Mouse (Mus musculus) intestine, embryonic 15.5 days (tissue): Measurements from ENCODE around the gene Gm10382. TPM values are rescaled to one million over a fixed set of nuclear protein-coding genes. Genes with fewer than 3 reads are reported as not detected.
A peak's percentile ranks its signal among the peaks of the same experiment; 100 is the strongest.
"Not testable (repeated sequence)": the region's sequence is repeated elsewhere in the genome, so short reads cannot be mapped to it uniquely, and the experiment has no call there.

ENCODE experiments used
- ATAC-seq: fragments of 200-750 bp; cut with Nextera tagmentation; 2 replicates; pipeline ENCODE4 v1.8.0; 2017; ENCODE audit warnings: moderate TSS enrichment, moderate library complexity
- H3K27ac ChIP-seq: fragments of 300-500 bp; sonication (generic); 2 replicates; pipeline ENCODE4 v1.5.1; 2015; ENCODE audit warnings: mild to moderate bottlenecking, inconsistent platforms
- H3K27me3 ChIP-seq: fragments of 300-500 bp; sonication (generic); replicated peaks from 2 replicates; pipeline ENCODE4 v1.6.1; 2015; ENCODE audit warnings: inconsistent platforms
- H3K36me3 ChIP-seq: fragments of 300-500 bp; sonication (generic); 2 replicates; pipeline ENCODE4 v1.6.1; 2015; ENCODE audit warnings: inconsistent platforms
- H3K4me1 ChIP-seq: fragments of 300-500 bp; sonication (generic); replicated peaks from 2 replicates; pipeline ENCODE4 v1.6.1; 2015; ENCODE audit warnings: inconsistent platforms
- H3K4me2 ChIP-seq: fragments of 300-500 bp; sonication (generic); replicated peaks from 2 replicates; pipeline ENCODE4 v1.6.1; 2015; ENCODE audit warnings: mild to moderate bottlenecking, inconsistent platforms
- H3K4me3 ChIP-seq: fragments of 300-500 bp; sonication (generic); replicated peaks from 2 replicates; pipeline ENCODE4 v1.5.1; 2015; ENCODE audit warnings: inconsistent platforms
- H3K9ac ChIP-seq: fragments of 300-500 bp; sonication (generic); 2 replicates; pipeline ENCODE4 v1.6.1; 2015; ENCODE audit warnings: inconsistent platforms
- H3K9me3 ChIP-seq: fragments of 300-500 bp; sonication (generic); 2 replicates; pipeline ENCODE4 v1.6.1; 2016; ENCODE audit warnings: inconsistent platforms
- WGBS: fragments of 180-500 bp; shearing (Covaris S2); methylation state at CpG from one replicate; pipeline ENCODE4 v1.1.7; 2015; 5-methylcytosine and 5-hydroxymethylcytosine counted together
- polyA plus RNA-seq: library from polyadenylated mRNA; unstranded; fragments of >200 nt; fragmentation: Nextera tagmentation; extraction: Ambion mirVana; gene quantifications from 2 replicates; pipeline ENCODE4 v1.2.1, GENCODE M21; 2015

The Gm10382 gene
- polyA plus RNA-seq, 1 experiment from 2014 or later = 0.23 TPM

DNA sequence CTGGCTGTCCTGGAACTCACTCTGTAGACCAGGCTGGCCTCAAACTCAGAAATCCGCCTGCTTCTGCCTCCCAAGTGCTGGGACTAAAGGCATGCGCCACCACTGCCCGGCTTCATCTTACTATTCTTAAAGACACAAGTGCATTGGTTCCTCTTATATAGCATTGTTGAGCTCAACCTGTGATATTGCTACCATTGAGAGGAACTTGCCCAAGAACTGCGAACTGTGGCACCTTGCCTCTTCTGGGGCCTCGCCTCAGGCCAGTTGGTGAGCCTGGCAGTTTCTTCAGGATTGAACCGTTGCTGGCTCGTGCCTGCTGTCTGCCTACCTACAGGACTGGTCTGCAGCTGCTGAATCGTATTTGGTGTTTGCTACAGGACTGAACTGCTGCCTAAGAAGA is 23.4 kb downstream of the Gm10382 start:
- peaks cover 35% of the 10 kb centered on the region for H3K36me3 ChIP-seq
- H3K27ac ChIP-seq, H3K9me3 ChIP-seq, H3K9ac ChIP-seq, H3K27me3 ChIP-seq, H3K4me2 ChIP-seq, H3K4me3 ChIP-seq, H3K4me1 ChIP-seq, ATAC-seq: not testable (repeated sequence)
- 91% methylated on average over 8 of the region's 8 CpGs for WGBS

- ATAC-seq = no peak
These were observed 24.6 kb downstream of the Gm10382 start for GRCm38 (mm10) chr5:125413763-125414162.

DNA sequence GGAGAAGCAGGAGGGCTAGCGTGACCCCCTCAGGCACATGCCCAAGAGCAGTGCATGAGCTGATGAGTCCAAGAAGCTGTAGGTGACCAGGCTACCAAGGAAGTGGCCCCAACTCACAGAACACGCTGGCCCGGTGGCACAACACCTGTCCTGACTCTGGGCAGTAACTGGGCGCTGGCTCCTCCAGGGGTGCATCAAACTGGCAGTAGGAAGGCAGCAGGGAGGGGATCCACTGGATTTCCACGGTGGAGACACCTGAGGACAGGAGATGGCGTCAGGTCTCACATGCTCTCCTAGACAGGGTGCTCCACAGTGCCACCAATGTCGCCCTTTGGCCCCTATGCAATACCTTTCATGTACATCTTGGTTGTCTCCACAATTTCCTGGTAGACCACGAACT is 27.1 kb downstream of the Gm10382 start:
- no peak overlapping the region for H3K4me3 ChIP-seq
- no peak for ATAC-seq

More at GRCm38 (mm10) chr5:125413763-125414162, 24.6 kb downstream of the Gm10382 start:
- 84% methylated on average over 4 of the region's 4 CpGs for WGBS
- Histone ChIP-seq H3K9me3 (no peaks in the 10 kb centered on the region), H3K36me3 (peaks cover 45% of the 10 kb centered on the region), H3K27me3 (no peaks in the 10 kb centered on the region), H3K9ac (no peak overlapping the region), H3K4me2 (no peak overlapping the region), H3K4me3 (no peak overlapping the region), H3K27ac (no peak overlapping the region), H3K4me1 (peaks cover 6% of the 10 kb centered on the region; the same call in 1 of the 2 replicates)

DNA sequence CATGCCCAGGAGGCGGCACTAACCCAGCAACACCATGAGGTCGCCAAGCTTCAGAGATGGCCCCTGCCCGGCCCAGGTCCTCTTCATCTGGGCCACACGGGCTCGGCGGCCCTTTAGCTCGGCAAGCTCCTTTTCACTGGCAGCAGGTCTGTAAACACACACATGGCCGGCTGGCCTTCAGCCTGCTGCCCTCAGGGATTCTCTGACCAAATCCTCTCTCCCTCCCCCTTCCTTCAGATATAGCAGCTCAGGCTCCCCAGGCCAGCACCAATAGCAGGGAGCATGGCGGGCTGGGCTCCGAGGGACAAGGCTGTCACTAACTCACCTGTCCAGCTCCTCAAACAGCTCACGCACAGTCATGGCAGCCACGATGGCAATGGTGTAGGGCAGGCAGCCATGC is 29.5 kb downstream of the Gm10382 start:
- 86% methylated on average over 12 of the region's 12 CpGs for WGBS
- Histone ChIP-seq H3K36me3 (peaks cover 77% of the 10 kb centered on the region), H3K9me3 (no peaks in the 10 kb centered on the region), H3K27ac (no peak overlapping the region), H3K9ac (no peak overlapping the region), H3K4me1 (no peaks in the 10 kb centered on the region), H3K4me3 (no peak overlapping the region), H3K4me2 (no peak overlapping the region), H3K27me3 (no peaks in the 10 kb centered on the region)
- no peak for ATAC-seq

More for the DNA sequence above, 27.1 kb downstream of the Gm10382 start:
- Histone ChIP-seq H3K27me3 (no peaks in the 10 kb centered on the region), H3K9ac (no peak overlapping the region), H3K36me3 (peaks cover 62% of the 10 kb centered on the region), H3K9me3 (no peaks in the 10 kb centered on the region), H3K4me2 (no peak overlapping the region), H3K4me1 (no peaks in the 10 kb centered on the region), H3K27ac (no peak overlapping the region)
- WGBS = 93% methylated on average over 8 of the region's 8 CpGs

DNA sequence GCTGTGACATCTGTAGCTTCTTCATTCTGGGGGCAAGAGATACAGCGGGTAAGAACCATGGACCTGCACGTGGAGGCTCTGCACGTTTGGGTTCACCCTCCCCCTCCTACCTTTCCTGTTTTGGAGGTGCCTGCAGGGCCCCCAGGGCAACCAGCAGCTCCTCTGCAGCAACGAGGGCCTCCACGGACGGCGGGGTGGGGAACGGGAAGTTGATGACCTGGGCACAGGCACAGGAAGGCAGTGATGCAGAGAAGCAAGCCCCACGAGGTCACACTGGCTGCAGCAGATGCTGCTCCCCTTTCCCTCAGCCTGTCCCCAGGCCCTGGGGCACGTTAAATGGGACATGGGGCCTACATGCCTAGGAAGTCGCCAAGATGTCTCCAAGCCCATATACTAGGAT is 30.0 kb downstream of the Gm10382 start:
- Histone ChIP-seq H3K9ac (no peak overlapping the region), H3K27ac (no peak overlapping the region), H3K9me3 (no peaks in the 10 kb centered on the region), H3K27me3 (no peaks in the 10 kb centered on the region), H3K4me1 (no peaks in the 10 kb centered on the region), H3K4me2 (no peak overlapping the region), H3K4me3 (no peak overlapping the region), H3K36me3 (peaks cover 74% of the 10 kb centered on the region)
- ATAC-seq = no peak
- WGBS = 82% methylated on average over 11 of the region's 11 CpGs

DNA sequence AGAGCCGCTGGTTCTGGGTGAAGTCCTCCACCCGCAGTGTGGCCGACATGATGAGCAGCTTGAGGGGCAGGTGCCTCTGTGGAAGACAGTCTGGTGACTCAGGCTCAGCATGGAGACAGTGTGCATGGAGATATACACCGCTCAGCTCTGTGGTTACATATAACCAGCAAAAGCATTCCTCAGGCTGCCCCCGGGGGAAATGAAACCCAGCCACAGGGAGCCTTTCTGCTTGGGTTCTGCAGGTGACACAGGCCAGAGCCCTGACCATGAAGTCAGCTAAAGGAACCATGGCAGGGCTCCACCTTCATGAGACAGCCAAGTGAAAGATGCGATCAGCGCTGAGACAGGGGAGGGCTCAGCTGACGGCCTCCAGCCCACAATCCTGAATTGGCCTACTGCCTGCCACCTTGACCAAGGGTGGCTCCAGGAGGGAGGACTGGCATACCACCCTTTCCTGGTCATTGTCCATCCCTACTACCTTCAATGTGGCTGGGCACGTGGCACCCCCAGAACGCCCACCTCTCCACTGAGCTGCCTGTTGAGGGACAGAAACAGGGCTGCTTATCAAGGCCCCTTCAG is 36.7 kb downstream of the Gm10382 start:
- Histone ChIP-seq H3K9me3 (no peaks in the 10 kb centered on the region), H3K27me3 (no peaks in the 10 kb centered on the region), H3K9ac (no peak overlapping the region), H3K4me3 (no peak overlapping the region), H3K36me3 (peaks cover 76% of the 10 kb centered on the region), H3K27ac (no peak overlapping the region), H3K4me2 (no peak overlapping the region), H3K4me1 (no peaks in the 10 kb centered on the region)
- no peak for ATAC-seq
- 93% methylated on average over 10 of the region's 10 CpGs for WGBS

GRCm38 (mm10) chr5:125426343-125426742 is 37.2 kb downstream of the Gm10382 start:
- no peaks in the 10 kb centered on the region for H3K9me3 ChIP-seq
- 96% methylated on average over 10 of the region's 10 CpGs for WGBS
- H3K36me3 ChIP-seq = peaks cover 76% of the 10 kb centered on the region
- no peak overlapping the region for H3K27ac ChIP-seq
- no peaks in the 10 kb centered on the region for H3K4me1 ChIP-seq
- ATAC-seq = no peak
- H3K4me2 ChIP-seq = no peak overlapping the region
- no peaks in the 10 kb centered on the region for H3K27me3 ChIP-seq
- H3K4me3 ChIP-seq = no peak overlapping the region
- no peak overlapping the region for H3K9ac ChIP-seq

GRCm38 (mm10) chr5:125432324-125432723 is 43.2 kb downstream of the Gm10382 start:
- ATAC-seq, H3K4me1 ChIP-seq, H3K27me3 ChIP-seq, H3K9ac ChIP-seq, H3K27ac ChIP-seq, H3K9me3 ChIP-seq, H3K4me3 ChIP-seq: not testable (repeated sequence)
- Histone ChIP-seq H3K4me2 (peak overlapping the region; percentile 85; the same call in 1 of the 2 replicates), H3K36me3 (peaks cover 33% of the 10 kb centered on the region)
- WGBS = 88% methylated on average over 2 of the region's 2 CpGs

GRCm38 (mm10) chr5:125433793-125434337 is 44.7 kb downstream of the Gm10382 start, which contains the start of gene Dhx37:
Gene Dhx37 (minus strand): TSS chr5:125434121.
- Histone ChIP-seq H3K9ac (peak within 1 kb of the TSS; percentile 98), H3K36me3 (peaks cover 23% of the 10 kb centered on the region), H3K27me3 (no peaks in the 10 kb centered on the region), H3K4me1 (peaks cover 6% of the 10 kb centered on the region; the same call in 1 of the 2 replicates), H3K27ac (peak within 1 kb of the TSS; percentile 71), H3K4me3 (peak within 1 kb of the TSS; percentile 93), H3K4me2 (peak within 1 kb of the TSS; percentile 85), H3K9me3 (no peaks in the 10 kb centered on the region)
- WGBS = 0% methylated on average over 46 of the region's 46 CpGs
- peak; percentile 95 for ATAC-seq

- not testable (repeated sequence) for H3K9me3 ChIP-seq, H3K4me1 ChIP-seq, H3K27ac ChIP-seq, H3K27me3 ChIP-seq, ATAC-seq, H3K9ac ChIP-seq
- 57% methylated on average over 15 of the region's 15 CpGs for WGBS
- Histone ChIP-seq H3K36me3 (peaks cover 19% of the 10 kb centered on the region), H3K4me3 (peak overlapping the region; percentile 93), H3K4me2 (peak overlapping the region; percentile 85)
These were observed 45.2 kb downstream of the Gm10382 start for GRCm38 (mm10) chr5:125434347-125434746.

Other genes with a start within 250 kb of the Gm10382 start
- gene Ncor2, start 210.1 kb upstream of the Gm10382 start, polyA plus RNA-seq = 19.9 and 20.0 TPM in 2 replicates
- gene Scarb1, start 48.2 kb upstream of the Gm10382 start, polyA plus RNA-seq = 59.3 and 70.0 TPM in 2 replicates
- 875 and 888 TPM in 2 replicates for gene Ubc, start 880 bp downstream of the Gm10382 start, polyA plus RNA-seq
- 10.7 and 11.3 TPM in 2 replicates for gene Dhx37, start 44.8 kb downstream of the Gm10382 start, polyA plus RNA-seq
- 59.6 and 60.4 TPM in 2 replicates for gene Bri3bp, start 52.2 kb downstream of the Gm10382 start, polyA plus RNA-seq
- gene Aacs, start 86.5 kb downstream of the Gm10382 start, polyA plus RNA-seq = 73.0 and 77.0 TPM in 2 replicates
- 0.25 and 0.28 TPM in 2 replicates for gene Tmem132b, start 142.5 kb downstream of the Gm10382 start, polyA plus RNA-seq